Mouse (Mus musculus) ES-E14 (cell line): ENCODE data around the gene Clec16a.

ENCODE experiments used
- CHD2 ChIP-seq: IDR thresholded peaks from 2 replicates; pipeline ENCODE4 v1.6.1; 2014; ENCODE audit warnings: mild to moderate bottlenecking, low read depth, low read length, inconsistent platforms
- HCFC1 ChIP-seq: IDR thresholded peaks from 2 replicates; pipeline ENCODE4 v1.6.1; 2012; ENCODE audit warnings: low read length, inconsistent platforms, borderline replicate concordance; ENCODE audit not compliant: insufficient read depth
- MAFK ChIP-seq: IDR thresholded peaks from 2 replicates; pipeline ENCODE4 v1.6.1; 2014; ENCODE audit warnings: mild to moderate bottlenecking, low read depth, low read length, inconsistent platforms; ENCODE audit not compliant: insufficient read depth
- ZC3H11A ChIP-seq: IDR thresholded peaks from 2 replicates; pipeline ENCODE4 v1.6.1; 2012; ENCODE audit warnings: low read depth, mild to moderate bottlenecking, inconsistent platforms, low read length, borderline replicate concordance
- ZNF384 ChIP-seq: IDR thresholded peaks from 2 replicates; pipeline ENCODE4 v1.6.1; 2012; ENCODE audit warnings: low read depth, low read length, inconsistent platforms

DNA sequence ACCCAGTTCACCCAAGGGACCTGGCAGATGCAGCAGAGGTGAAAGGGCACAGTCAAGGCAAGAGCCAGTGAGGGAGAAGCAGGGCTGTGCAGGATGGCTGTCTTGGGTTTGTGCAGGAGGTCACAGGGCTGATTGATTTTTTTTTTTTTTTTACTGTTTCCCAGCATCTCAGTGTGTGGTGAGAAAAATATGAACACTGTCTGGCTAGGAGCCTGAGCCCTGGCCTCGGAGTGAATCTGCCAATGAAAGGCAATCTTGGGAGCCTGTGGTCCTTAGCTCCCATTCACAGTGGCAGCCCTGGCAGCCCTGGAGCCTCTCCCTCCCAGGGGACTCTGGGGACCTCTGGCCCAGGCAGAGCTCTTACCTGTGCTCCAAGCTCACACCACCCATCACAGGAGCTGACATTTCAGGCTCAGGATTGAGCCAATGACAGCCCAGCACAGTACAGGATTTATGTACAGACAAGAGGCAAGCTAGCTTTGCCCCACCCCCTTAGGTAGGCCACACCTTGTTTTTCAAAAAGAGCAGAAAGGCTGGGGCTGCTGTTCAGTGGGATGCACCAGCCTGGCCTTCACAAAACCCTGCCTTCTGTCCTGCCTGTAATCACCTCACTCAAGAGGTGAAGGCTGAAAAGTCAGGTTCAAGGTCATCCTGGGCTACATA, 177.9 kb downstream of the Clec16a start:
- TF ChIP-seq ZC3H11A (no peak), ZNF384 (no peak), MAFK (no peak), CHD2 (no peak), HCFC1 (no peak)
